Mouse (Mus musculus) bone marrow, adult 2 months (tissue): ENCODE measurements around the gene Nnat.

ENCODE experiments used
- CTCF ChIP-seq: fragments of 200-500 bp; IDR thresholded peaks from 2 replicates; pipeline ENCODE4 v1.5.1; 2011; ENCODE audit warnings: low read length, control low read depth; ENCODE audit not compliant: control insufficient read depth, insufficient read depth
- POLR2A ChIP-seq: fragments of 200-500 bp; IDR thresholded peaks from 2 replicates; pipeline ENCODE4 v1.6.1; 2011; ENCODE audit warnings: low read depth, mild to moderate bottlenecking, control low read depth, low read length, borderline replicate concordance; ENCODE audit not compliant: control insufficient read depth

DNA sequence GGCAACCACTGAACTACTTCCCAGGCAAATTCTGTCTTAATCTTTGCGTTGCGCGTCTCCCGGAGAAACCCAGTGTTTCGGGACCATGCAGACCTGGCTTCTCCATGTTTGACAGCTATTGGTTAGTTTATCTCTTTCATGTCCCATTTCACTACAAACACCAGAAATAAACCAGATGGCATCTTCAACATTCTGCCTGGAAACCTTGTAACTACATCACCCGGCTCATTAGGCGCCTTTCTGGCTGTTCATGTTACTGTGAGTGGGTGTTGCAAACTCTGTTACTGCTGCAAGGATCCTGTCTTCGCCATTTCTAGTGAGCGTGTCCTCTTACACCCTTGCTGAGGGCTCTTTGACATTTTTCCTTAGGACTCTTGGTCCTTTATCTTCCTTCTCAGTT is 47.0 kb upstream of the Nnat start:
- TF ChIP-seq CTCF: no peak
- TF ChIP-seq POLR2A: no peak
